Mouse (Mus musculus) cortical plate, adult 2 months (tissue): Measurements from ENCODE around the gene Jpt1.
"Not testable (repeated sequence)": the region's sequence is repeated elsewhere in the genome, so short reads cannot be mapped to it uniquely, and the experiment has no call there.

Experiments
- CTCF ChIP-seq: fragments of 200-500 bp; IDR thresholded peaks from 2 replicates; pipeline ENCODE4 v1.5.1; 2011; ENCODE audit warnings: mild to moderate bottlenecking, control low read depth, low read length; ENCODE audit not compliant: insufficient read depth; ENCODE audit errors: extremely low read depth
- POLR2A ChIP-seq: fragments of 200-500 bp; IDR thresholded peaks from 2 replicates; pipeline ENCODE4 v1.6.1; 2011; ENCODE audit warnings: mild to moderate bottlenecking, low read length, control low read depth; ENCODE audit not compliant: insufficient read depth; ENCODE audit errors: extremely low read depth

DNA sequence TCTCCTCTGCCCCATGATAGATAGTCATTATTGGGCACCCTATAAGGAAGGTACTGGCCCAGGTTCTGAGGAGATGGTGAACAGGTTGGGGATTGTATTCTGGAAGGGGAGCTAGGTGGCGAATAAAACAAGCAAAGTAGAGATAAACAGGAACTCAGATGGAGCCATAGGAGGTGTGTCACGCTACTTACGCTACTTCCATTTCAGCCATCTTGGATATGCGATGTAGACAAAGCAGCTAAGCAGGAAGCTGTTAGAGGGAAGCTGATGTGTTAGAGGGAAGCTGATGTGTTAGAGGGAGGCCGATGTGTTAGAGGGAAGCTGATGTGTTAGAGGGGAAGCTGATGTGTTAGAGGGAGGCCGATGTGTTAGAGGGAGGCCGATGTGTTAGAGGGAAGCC is 36.8 kb downstream of the Jpt1 start:
- TF ChIP-seq CTCF, POLR2A: not testable (repeated sequence)
